Comparison of ENCODE assay signal across 7 mouse cellular contexts in the genomic region with DNA sequence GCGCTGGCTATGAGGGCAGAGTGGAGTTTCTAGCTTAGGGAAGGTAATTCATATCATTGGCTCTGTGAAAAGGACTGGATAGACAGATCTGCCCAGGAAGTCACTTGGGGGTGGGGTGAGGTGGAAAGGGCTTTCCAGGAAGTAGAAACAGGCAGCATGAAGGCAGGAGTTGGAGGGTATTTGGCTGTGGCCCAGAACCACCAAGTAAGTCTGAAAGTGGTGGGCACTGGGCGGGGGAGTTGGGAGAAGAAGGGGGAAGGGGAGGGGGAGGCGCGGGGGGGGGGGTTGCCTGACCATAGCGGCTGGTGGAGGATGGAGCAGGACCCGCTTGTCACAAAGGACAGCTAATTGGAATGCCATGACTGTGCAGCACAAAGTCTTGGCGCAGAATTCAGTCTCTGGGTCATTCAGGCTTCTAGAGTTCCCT. TPM values are rescaled to one million over a fixed set of nuclear protein-coding genes. Genes with fewer than 3 reads are reported as not detected.
DNase-seq lines count a peak whose midpoint lies in the region; ATAC-seq and TF ChIP-seq lines count a peak whose summit lies in the region.

No protein-coding gene starts in this region.

- peak overlapping the region; percentile 58 for H3K9ac ChIP-seq in embryonic facial prominence, embryonic 15.5 days
- peak overlapping the region; percentile 79 for H3K9ac ChIP-seq in intestine, embryonic 15.5 days
- H3K9ac ChIP-seq in lung, embryonic 14.5 days = peak overlapping the region; percentile 78

- TF ChIP-seq POLR2A in small intestine, adult 2 months (IDR thresholded peaks at IDR 0.05; ENCODE audit: low read depth, low read length) = no peak

- H3K27ac ChIP-seq in embryonic facial prominence, embryonic 15.5 days (replicated peaks) = peak overlapping the region; percentile 77
- peak overlapping the region; percentile 83 for H3K27ac ChIP-seq in intestine, embryonic 15.5 days
- H3K27ac ChIP-seq in lung, embryonic 14.5 days (ENCODE audit: low read depth) = peak overlapping the region; percentile 77
- peak overlapping the region; percentile 89 for H3K27ac ChIP-seq in small intestine, adult 2 months (ENCODE audit: insufficient read depth, low read depth, low read length)

- peak; percentile 55; the same call in 1 of the 2 replicates for ATAC-seq in embryonic facial prominence, embryonic 15.5 days (ENCODE audit: insufficient number of reproducible peaks, low FRiP score, low TSS enrichment, low read depth)
- peak; percentile 65 for ATAC-seq in intestine, embryonic 15.5 days
- ATAC-seq in lung, embryonic 14.5 days (ENCODE audit: insufficient read depth) = peak; percentile 67

- H3K4me3 ChIP-seq in embryonic facial prominence, embryonic 15.5 days (replicated peaks) = peak overlapping the region; percentile 65
- peak overlapping the region; percentile 60 for H3K4me3 ChIP-seq in intestine, embryonic 15.5 days (replicated peaks)
- H3K4me3 ChIP-seq in lung, embryonic 14.5 days (ENCODE audit: low read depth, low read length) = peak overlapping the region; percentile 61
- peak overlapping the region; percentile 78 for H3K4me3 ChIP-seq in small intestine, adult 2 months (ENCODE audit: low read depth, low read length)

- no peaks in the 10 kb centered on the region for H3K9me3 ChIP-seq in embryonic facial prominence, embryonic 15.5 days (replicated peaks)
- no peaks in the 10 kb centered on the region for H3K9me3 ChIP-seq in intestine, embryonic 15.5 days
- no peaks in the 10 kb centered on the region for H3K9me3 ChIP-seq in lung, embryonic 14.5 days (ENCODE audit: low read depth, low read length)

- H3K27me3 ChIP-seq in embryonic facial prominence, embryonic 15.5 days = no peaks in the 10 kb centered on the region
- H3K27me3 ChIP-seq in intestine, embryonic 15.5 days (replicated peaks) = no peaks in the 10 kb centered on the region
- no peaks in the 10 kb centered on the region for H3K27me3 ChIP-seq in lung, embryonic 14.5 days (ENCODE audit: insufficient read depth, low read length)
- no peaks in the 10 kb centered on the region for H3K27me3 ChIP-seq in small intestine, adult 2 months (ENCODE audit: control insufficient read depth, insufficient read depth, low read length)

- DNase-seq in spleen, postnatal 36 days (ENCODE audit: low spot score in 2 of 2) = peak; percentile 8 to 14
- DNase-seq in spleen, adult 12 weeks (ENCODE audit: low spot score) = no peak
- DNase-seq in lung, embryonic 14.5 days = peak; percentile 57
- no peak for DNase-seq in c-Kit-positive CD71-positive TER-119-positive erythroid progenitor cells, embryonic 14.5 days (ENCODE audit: low spot score)

- WGBS in embryonic facial prominence, embryonic 15.5 days = 8% methylated on average over 7 of the region's 7 CpGs
- WGBS in intestine, embryonic 15.5 days = 13% methylated on average over 5 of the region's 7 CpGs
- 13% methylated on average over 7 of the region's 7 CpGs for WGBS in lung, embryonic 14.5 days
- WGBS in small intestine, adult 2 months = 3% methylated on average over 5 of the region's 7 CpGs

- H3K4me2 ChIP-seq in embryonic facial prominence, embryonic 15.5 days (replicated peaks) = peak overlapping the region; percentile 61
- peak overlapping the region; percentile 69 for H3K4me2 ChIP-seq in intestine, embryonic 15.5 days (replicated peaks)
- peak overlapping the region; percentile 68 for H3K4me2 ChIP-seq in lung, embryonic 14.5 days

- peaks cover 12% of the 10 kb centered on the region for H3K4me1 ChIP-seq in embryonic facial prominence, embryonic 15.5 days
- no peaks in the 10 kb centered on the region; the same call in 1 of the 2 replicates for H3K4me1 ChIP-seq in intestine, embryonic 15.5 days (replicated peaks)
- peaks cover 3% of the 10 kb centered on the region for H3K4me1 ChIP-seq in lung, embryonic 14.5 days (ENCODE audit: insufficient read depth)
- H3K4me1 ChIP-seq in small intestine, adult 2 months (ENCODE audit: control insufficient read depth, insufficient read depth, insufficient read length, low read length) = peaks cover 3% of the 10 kb centered on the region; the same call in 1 of the 2 replicates

- TF ChIP-seq CTCF in lung, embryonic 14.5 days (IDR thresholded peaks at IDR 0.05; ENCODE audit: low read depth) = no peak
- TF ChIP-seq CTCF in small intestine, adult 2 months (IDR thresholded peaks at IDR 0.05; ENCODE audit: extremely low read depth, insufficient read length, insufficient replicate concordance, low read depth, low read length) = no peak

- H3K36me3 ChIP-seq in embryonic facial prominence, embryonic 15.5 days = peaks cover 11% of the 10 kb centered on the region; the same call in 1 of the 2 replicates
- H3K36me3 ChIP-seq in intestine, embryonic 15.5 days = 0 out of 2 replicates have a peak, but pooled peaks cover 7% of the 10 kb centered on the region
- peaks cover 6% of the 10 kb centered on the region for H3K36me3 ChIP-seq in lung, embryonic 14.5 days (ENCODE audit: insufficient read depth)
- peaks cover 15% of the 10 kb centered on the region for H3K36me3 ChIP-seq in small intestine, adult 2 months (ENCODE audit: control insufficient read depth, insufficient read depth, low read length)

RNA-seq across cellular contexts. Expression of a gene that starts 0.5 kb away (rescaled TPM):
- polyA plus RNA-seq in embryonic facial prominence, embryonic 15.5 days (2015; fragmentation: Nextera tagmentation; extraction: Ambion mirVana) = 9.4 and 11.3 TPM in 2 replicates
- 16.1 and 17.7 TPM in 2 replicates for polyA plus RNA-seq in intestine, embryonic 15.5 days (2015; fragmentation: Nextera tagmentation; extraction: Ambion mirVana)
- 8.4 and 9.2 TPM in 2 replicates for polyA plus RNA-seq in lung, embryonic 14.5 days (2014; fragmentation: Nextera tagmentation; extraction: Ambion mirVana)
- polyA plus RNA-seq in small intestine, adult 2 months (2012; rRNA removed) = 0.77 and 2.6 TPM in 2 replicates

RNA-seq across cellular contexts. Expression of a gene that starts 24.9 kb away (rescaled TPM):
- polyA plus RNA-seq in embryonic facial prominence, embryonic 15.5 days (2015; fragmentation: Nextera tagmentation; extraction: Ambion mirVana) = 0.33 and 0.35 TPM in 2 replicates
- 0.08 and 0.11 TPM in 2 replicates for polyA plus RNA-seq in intestine, embryonic 15.5 days (2015; fragmentation: Nextera tagmentation; extraction: Ambion mirVana)
- polyA plus RNA-seq in lung, embryonic 14.5 days (2014; fragmentation: Nextera tagmentation; extraction: Ambion mirVana) = 0.16 and 0.17 TPM in 2 replicates
- polyA plus RNA-seq in small intestine, adult 2 months (2012; rRNA removed) = not detected in 2 replicates

RNA-seq across cellular contexts. Expression of a gene that starts 34.4 kb away (rescaled TPM):
- polyA plus RNA-seq in embryonic facial prominence, embryonic 15.5 days (2015; fragmentation: Nextera tagmentation; extraction: Ambion mirVana) = 93.6 and 107 TPM in 2 replicates
- polyA plus RNA-seq in intestine, embryonic 15.5 days (2015; fragmentation: Nextera tagmentation; extraction: Ambion mirVana) = 111 and 117 TPM in 2 replicates
- 77.4 and 85.6 TPM in 2 replicates for polyA plus RNA-seq in lung, embryonic 14.5 days (2014; fragmentation: Nextera tagmentation; extraction: Ambion mirVana)
- 0.85 and 3.9 TPM in 2 replicates for polyA plus RNA-seq in small intestine, adult 2 months (2012; rRNA removed)

RNA-seq across cellular contexts. Expression of a gene that starts 46.5 kb away (rescaled TPM):
- 43.8 and 45.2 TPM in 2 replicates for polyA plus RNA-seq in embryonic facial prominence, embryonic 15.5 days (2015; fragmentation: Nextera tagmentation; extraction: Ambion mirVana)
- 50.1 and 51.8 TPM in 2 replicates for polyA plus RNA-seq in intestine, embryonic 15.5 days (2015; fragmentation: Nextera tagmentation; extraction: Ambion mirVana)
- polyA plus RNA-seq in lung, embryonic 14.5 days (2014; fragmentation: Nextera tagmentation; extraction: Ambion mirVana) = 35.6 and 36.0 TPM in 2 replicates
- polyA plus RNA-seq in small intestine, adult 2 months (2012; rRNA removed) = 4.6 and 6.5 TPM in 2 replicates

RNA-seq across cellular contexts. Expression of a gene that starts 46.7 kb away (rescaled TPM):
- 12.2 and 13.7 TPM in 2 replicates for polyA plus RNA-seq in embryonic facial prominence, embryonic 15.5 days (2015; fragmentation: Nextera tagmentation; extraction: Ambion mirVana)
- 10.0 and 10.7 TPM in 2 replicates for polyA plus RNA-seq in intestine, embryonic 15.5 days (2015; fragmentation: Nextera tagmentation; extraction: Ambion mirVana)
- 12.3 and 15.0 TPM in 2 replicates for polyA plus RNA-seq in lung, embryonic 14.5 days (2014; fragmentation: Nextera tagmentation; extraction: Ambion mirVana)
- 4.8 and 9.6 TPM in 2 replicates for polyA plus RNA-seq in small intestine, adult 2 months (2012; rRNA removed)

Comparison
In these comparisons a context has a peak if more than half of its experiments do, and no peak if none do; other contexts are left out.
1. DNase-seq: peak in spleen, postnatal 36 days (2 of 2) and lung, embryonic 14.5 days (single experiment); none in spleen, adult 12 weeks (single experiment) and c-Kit-positive CD71-positive TER-119-positive erythroid progenitor cells, embryonic 14.5 days (single experiment).
2. RNA of a gene that starts 34.4 kb away (polyA plus RNA-seq): 111 to 117 TPM in intestine, embryonic 15.5 days, 93.6 to 107 TPM in embryonic facial prominence, embryonic 15.5 days and 77.4 to 85.6 TPM in lung, embryonic 14.5 days; 0.85 to 3.9 TPM in small intestine, adult 2 months; every median in the first group is over 10 times any median in the second.
3. Peak in every context shown above with its lines, with median percentiles within 50 percentile points of each other: ATAC-seq, H3K27ac ChIP-seq, H3K4me2 ChIP-seq, H3K4me3 ChIP-seq and H3K9ac ChIP-seq.